Mouse (Mus musculus): Measurements from ENCODE around the gene Hrc. TPM values are rescaled to one million over a fixed set of nuclear protein-coding genes. Genes with fewer than 3 reads are reported as not detected.

Hrc gene
- total RNA-seq, 1 experiment from 2014 or later = not detected

- ATAC-seq (ENCODE audit: extremely low read depth, insufficient number of reproducible peaks, low FRiP score, poor library complexity, severe bottlenecking) = peak; percentile 52
Observed at GRCm38 (mm10) chr7:45361243-45361804, 26.2 kb downstream of the Hrc start.

DNA sequence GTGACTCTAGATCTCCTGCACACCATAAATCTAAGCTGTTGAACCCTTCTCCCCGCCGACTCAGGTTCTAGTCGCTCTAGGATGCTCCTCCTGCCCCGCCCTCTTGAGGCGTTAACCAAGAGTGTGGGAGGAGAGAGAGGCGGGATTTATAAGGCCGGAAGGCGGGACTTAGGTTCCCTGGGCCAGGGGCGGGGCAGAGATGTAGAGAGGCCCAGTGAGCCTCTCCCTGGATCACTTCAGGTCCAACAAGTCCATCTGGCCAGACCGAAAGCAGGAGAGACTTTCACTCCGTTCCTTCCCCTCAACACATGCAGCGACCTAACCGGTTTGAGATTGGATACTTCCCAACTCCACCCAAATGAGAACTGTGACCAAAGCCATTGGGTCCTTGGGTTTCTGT, 27.7 kb downstream of the Hrc start:
- no peak for ATAC-seq (ENCODE audit: extremely low read depth, insufficient number of reproducible peaks, low FRiP score, poor library complexity, severe bottlenecking)

- no peak for ATAC-seq (ENCODE audit: extremely low read depth, insufficient number of reproducible peaks, low FRiP score, poor library complexity, severe bottlenecking)
Observed at GRCm38 (mm10) chr7:45363983-45364382, 28.9 kb downstream of the Hrc start.

- no peak for ATAC-seq (ENCODE audit: extremely low read depth, insufficient number of reproducible peaks, low FRiP score, poor library complexity, severe bottlenecking)
Observed at GRCm38 (mm10) chr7:45365742-45366651, 30.9 kb downstream of the Hrc start.

DNA sequence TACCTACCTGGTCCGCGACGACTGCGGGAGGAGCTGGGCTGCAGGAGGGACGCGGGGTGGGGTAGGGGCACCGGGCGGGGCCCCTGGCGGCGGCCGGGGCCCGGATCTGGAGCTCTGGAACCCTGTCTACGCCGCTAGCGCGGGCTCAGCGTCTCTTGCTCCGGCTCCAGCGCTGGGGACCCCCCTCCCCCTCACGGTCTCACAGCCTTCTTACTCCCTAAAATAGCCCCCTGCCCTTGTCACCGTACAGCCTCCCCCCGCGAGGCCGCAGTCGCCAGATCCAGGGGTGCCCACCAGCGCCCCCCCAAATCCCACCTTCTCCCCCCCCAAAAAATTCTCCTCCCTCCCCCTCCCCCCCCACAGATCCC, 31.5 kb downstream of the Hrc start, which contains the start of gene Ppfia3:
TSS of gene Ppfia3 (minus strand) at position 368 of the 368 bp plus-strand sequence.
- no peak for ATAC-seq (ENCODE audit: extremely low read depth, insufficient number of reproducible peaks, low FRiP score, poor library complexity, severe bottlenecking)

DNA sequence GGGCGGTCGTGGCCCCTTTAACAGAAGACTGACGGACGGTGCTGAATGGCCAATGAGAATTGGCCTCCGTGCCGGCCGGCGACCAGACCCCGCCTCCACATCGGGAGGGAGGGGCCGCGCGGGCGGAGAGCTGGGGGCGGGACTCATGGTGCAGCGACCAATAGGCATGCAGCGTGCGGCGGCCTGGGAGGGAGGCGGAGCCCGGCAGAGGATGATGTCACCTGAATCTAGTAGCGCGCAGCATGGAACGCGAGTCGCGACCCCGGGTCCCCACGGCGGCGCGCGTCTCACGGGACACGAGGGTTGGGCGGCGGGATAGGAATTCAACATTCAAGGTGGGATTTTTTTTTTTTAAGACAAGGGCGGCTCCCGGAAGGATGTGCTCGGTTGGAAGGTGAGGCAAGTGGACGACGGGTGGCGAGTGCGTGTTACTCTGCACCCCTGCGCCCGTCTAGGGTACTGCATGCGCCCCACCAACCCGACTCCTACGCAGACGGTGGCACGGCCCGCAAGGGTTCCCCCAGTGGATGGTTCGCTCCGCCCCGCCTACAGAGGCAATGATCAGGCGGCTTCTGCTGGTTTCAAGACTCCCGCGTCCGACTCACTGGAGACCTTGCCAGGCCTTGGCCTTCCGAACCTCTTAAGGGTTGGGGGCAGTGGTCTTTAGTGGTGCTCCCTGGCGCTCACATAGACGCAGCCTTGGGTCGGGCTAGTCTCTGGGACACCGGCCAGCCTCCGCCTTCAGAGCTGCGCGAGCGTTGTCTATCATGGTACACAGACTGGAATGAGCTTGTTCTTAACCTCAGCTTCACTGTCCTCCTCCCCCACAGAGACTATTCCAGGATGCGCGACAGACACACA, 32.2 kb downstream of the Hrc start:
- peak; percentile 80 for ATAC-seq (ENCODE audit: extremely low read depth, insufficient number of reproducible peaks, low FRiP score, poor library complexity, severe bottlenecking)

- ATAC-seq (ENCODE audit: extremely low read depth, insufficient number of reproducible peaks, low FRiP score, poor library complexity, severe bottlenecking) = no peak
Observed at GRCm38 (mm10) chr7:45368178-45368577, 33.1 kb downstream of the Hrc start.

GRCm38 (mm10) chr7:45369022-45369745, 34.1 kb downstream of the Hrc start:
- ATAC-seq (ENCODE audit: extremely low read depth, insufficient number of reproducible peaks, low FRiP score, poor library complexity, severe bottlenecking) = no peak

DNA sequence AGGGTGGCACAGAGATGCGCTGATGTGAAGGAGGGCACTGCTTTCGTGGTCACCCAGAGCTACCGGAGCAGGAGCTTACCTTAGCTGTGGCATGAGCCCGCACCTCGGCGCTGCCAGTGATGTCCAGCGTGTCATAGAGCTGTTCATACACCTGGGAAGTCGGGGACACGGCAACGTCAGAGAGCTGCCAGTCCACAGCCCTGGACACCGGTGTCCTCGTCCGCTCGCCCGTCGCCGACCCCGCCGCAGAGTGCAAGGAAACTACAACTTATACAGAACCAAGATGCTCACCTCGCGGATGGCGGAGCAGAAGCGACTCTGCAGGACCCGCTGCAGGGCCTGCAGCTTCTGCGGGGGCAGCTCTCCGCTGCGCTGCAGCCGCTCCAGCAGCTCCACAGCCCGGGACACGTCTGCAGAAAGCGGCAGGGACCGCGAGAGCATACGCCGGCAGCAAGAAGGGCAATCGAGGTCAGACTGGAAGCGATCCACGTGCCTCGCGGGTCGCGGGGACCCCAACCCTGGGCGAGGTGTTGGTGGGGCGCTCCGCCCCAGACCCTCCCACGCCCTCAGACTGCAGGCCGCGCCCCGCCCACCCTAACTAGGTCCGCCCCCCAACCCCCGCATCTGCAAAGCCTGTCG, 34.9 kb downstream of the Hrc start:
- no peak for ATAC-seq (ENCODE audit: extremely low read depth, insufficient number of reproducible peaks, low FRiP score, poor library complexity, severe bottlenecking)

DNA sequence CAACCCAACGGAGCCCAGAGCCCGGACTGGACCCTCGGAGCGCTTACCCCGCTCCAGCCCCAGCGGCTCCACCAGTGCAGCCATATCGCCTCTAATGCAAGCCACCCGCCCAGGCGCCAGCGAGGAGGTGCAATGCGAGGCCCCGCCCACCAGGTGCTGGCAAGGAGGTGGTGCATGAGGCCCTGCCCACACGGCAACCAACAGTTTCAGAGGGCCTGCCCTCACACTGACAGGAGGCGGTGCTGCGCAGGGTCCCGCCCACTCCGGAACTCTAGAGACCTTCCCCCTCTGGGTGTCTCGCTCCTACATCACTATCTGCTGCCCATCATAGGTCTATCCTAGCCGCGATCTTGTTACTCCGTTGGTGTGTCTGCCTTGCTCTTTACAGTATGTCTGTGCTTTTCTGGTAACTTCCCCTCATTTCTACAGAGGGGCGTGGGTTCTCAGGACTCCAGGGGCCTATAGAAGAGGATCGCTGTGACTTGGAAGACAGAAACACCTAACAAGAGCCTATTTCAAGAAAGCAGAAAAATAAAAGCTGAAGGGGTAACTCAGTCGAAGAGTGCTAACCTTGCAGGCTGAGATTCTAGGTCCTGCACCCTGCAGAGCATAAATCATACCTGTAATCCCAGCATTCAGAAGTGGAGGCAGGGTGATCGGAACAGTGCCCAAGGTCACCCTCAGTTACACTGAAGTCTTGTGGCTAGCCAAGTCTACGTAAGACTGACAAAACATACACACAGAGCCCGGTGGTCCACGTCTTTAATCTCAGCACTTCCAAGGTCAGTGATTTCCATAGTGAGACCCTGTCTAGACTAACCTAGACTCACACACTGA, 35.6 kb downstream of the Hrc start, which contains the start of gene Lin7b:
TSS of gene Lin7b (minus strand) at position 109 of the 837 bp plus-strand sequence.
- peak; percentile 59 for ATAC-seq (ENCODE audit: extremely low read depth, insufficient number of reproducible peaks, low FRiP score, poor library complexity, severe bottlenecking)

- no peak for ATAC-seq (ENCODE audit: extremely low read depth, insufficient number of reproducible peaks, low FRiP score, poor library complexity, severe bottlenecking)
Observed at GRCm38 (mm10) chr7:45372371-45372770, 37.3 kb downstream of the Hrc start.

GRCm38 (mm10) chr7:45374620-45375019, 39.5 kb downstream of the Hrc start:
- no peak for ATAC-seq (ENCODE audit: extremely low read depth, insufficient number of reproducible peaks, low FRiP score, poor library complexity, severe bottlenecking)

DNA sequence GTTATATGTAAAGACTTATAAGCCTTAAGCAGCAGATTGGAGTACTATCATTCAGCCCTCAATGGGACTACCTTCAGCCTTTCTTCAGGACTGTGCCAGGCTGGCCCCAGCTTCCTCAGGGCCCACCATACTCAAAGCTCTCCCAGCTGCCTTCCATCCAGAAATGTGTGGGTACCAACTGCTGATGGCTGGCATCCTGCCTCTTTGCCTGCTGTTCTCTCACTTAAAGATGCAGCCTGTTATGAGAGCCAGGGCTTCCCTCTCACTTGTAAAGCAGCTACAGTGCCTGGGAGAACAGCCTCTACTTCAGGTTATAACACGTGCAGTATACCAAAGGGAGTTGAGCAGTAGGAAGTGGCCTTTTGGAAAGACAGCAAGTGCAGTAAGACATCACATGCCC, 41.0 kb downstream of the Hrc start:
- ATAC-seq (ENCODE audit: extremely low read depth, insufficient number of reproducible peaks, low FRiP score, poor library complexity, severe bottlenecking) = no peak

GRCm38 (mm10) chr7:45386077-45386476, 51.0 kb downstream of the Hrc start:
- no peak for ATAC-seq (ENCODE audit: extremely low read depth, insufficient number of reproducible peaks, low FRiP score, poor library complexity, severe bottlenecking)
